Comparison of ENCODE assay signal across 10 mouse cellular contexts in the genomic region with DNA sequence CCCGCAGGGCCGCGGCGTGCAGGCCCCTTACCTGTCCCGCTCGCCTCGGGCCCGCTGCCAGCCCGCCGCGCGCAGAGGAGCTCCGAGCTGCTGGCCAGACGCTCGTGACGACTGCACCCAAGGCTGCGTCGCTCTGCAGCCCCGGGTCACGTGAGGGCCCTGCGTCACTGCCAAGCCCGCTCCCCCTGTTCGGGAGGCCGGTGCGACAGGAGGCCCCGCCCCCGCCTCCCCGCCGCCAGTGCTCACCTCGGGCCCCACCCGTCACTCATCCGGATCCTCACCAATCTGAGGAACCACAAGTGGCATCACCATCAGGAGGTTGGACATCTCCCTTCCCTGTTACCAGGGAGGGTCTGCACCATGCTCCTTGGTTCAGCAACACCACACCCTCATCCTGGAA. TPM values are rescaled to one million over a fixed set of nuclear protein-coding genes. Genes with fewer than 3 reads are reported as not detected.
DNase-seq lines count a peak whose midpoint lies in the region; ATAC-seq lines count a peak whose summit lies in the region.
"Not testable (repeated sequence)": the region's sequence is repeated elsewhere in the genome, so short reads cannot be mapped to it uniquely, and the experiment has no call there.
"Had no signal": no experiment of that assay in that cellular context is flagged by ENCODE, and none has a peak within 500 bp of the region (broad histone marks: within the 10 kb centered on the region; RNA-seq: fewer than 3 reads in every experiment).

Gene Bex2 (minus strand): TSS at position 217 of the 400 bp plus-strand sequence.

- not testable (repeated sequence) for H3K27ac ChIP-seq in embryonic facial prominence, embryonic 13.5 days; heart, embryonic 11.5 days (ENCODE audit: low read depth, low read length); kidney, embryonic 14.5 days (ENCODE audit: low read depth, low read length)

- peak; percentile 4 for DNase-seq in CD4-positive, CD25-positive, alpha-beta regulatory T cell, adult 2 months (ENCODE audit: low read depth, low spot score)
- peak; percentile 29 for DNase-seq in brain, adult 2 months (ENCODE audit: low read depth, low spot score)
- DNase-seq in left cerebral cortex, postnatal 36 days (ENCODE audit: low spot score in 2 of 2): peak in 1 of 2 experiments; percentile 49
- peak; percentile 31 for DNase-seq in right cerebral cortex, postnatal 25 days

- H3K36me3 ChIP-seq in embryonic facial prominence, embryonic 13.5 days; heart, embryonic 11.5 days (ENCODE audit: control insufficient read depth, insufficient read depth, low read length); kidney, embryonic 14.5 days (ENCODE audit: control insufficient read depth, insufficient read depth, low read length): not testable (repeated sequence)

- intact Hi-C loops in left cerebral cortex, postnatal 36 days (cut with DNase I): loop anchor here (5.0 kb wide), 1 partner anchor 39 kb away; no protein-coding TSS in a partner anchor

- peak within 1 kb of the TSS; percentile 41 for H3K4me3 ChIP-seq in embryonic facial prominence, embryonic 13.5 days
- H3K4me3 ChIP-seq in heart, embryonic 11.5 days (ENCODE audit: low read depth, low read length): peak within 1 kb of the TSS; percentile 32
- peak within 1 kb of the TSS; percentile 32 for H3K4me3 ChIP-seq in kidney, embryonic 14.5 days (ENCODE audit: low read length)

- not testable (repeated sequence) for H3K27me3 ChIP-seq in embryonic facial prominence, embryonic 13.5 days; heart, embryonic 11.5 days (ENCODE audit: control insufficient read depth, insufficient read depth, low read length); kidney, embryonic 14.5 days (ENCODE audit: control insufficient read depth, insufficient read depth, low read length)

- WGBS in embryonic facial prominence, embryonic 13.5 days: no CpG with 5 or more reads among the region's 32 CpGs
- no CpG with 5 or more reads among the region's 32 CpGs for WGBS in heart, embryonic 11.5 days (ENCODE audit: insufficient replicate concordance)
- no CpG with 5 or more reads among the region's 32 CpGs for WGBS in kidney, embryonic 14.5 days

- H3K4me2 ChIP-seq in embryonic facial prominence, embryonic 13.5 days: peak within 1 kb of the TSS; percentile 52
- H3K4me2 ChIP-seq in heart, embryonic 11.5 days: peak within 1 kb of the TSS; percentile 59
- H3K4me2 ChIP-seq in kidney, embryonic 14.5 days (replicated peaks; ENCODE audit: low read depth, low read length): peak within 1 kb of the TSS; percentile 35

- ATAC-seq in embryonic facial prominence, embryonic 13.5 days (ENCODE audit: insufficient number of reproducible peaks, insufficient read depth, low FRiP score, low TSS enrichment, low read depth): peak; percentile 96
- peak; percentile 95 for ATAC-seq in heart, embryonic 11.5 days (replicated peaks; ENCODE audit: insufficient number of reproducible peaks, low FRiP score, low TSS enrichment)
- ATAC-seq in kidney, embryonic 14.5 days (ENCODE audit: low FRiP score, low TSS enrichment): peak; percentile 98
- ATAC-seq in megakaryocyte-erythroid progenitor cell, adult 5-6 weeks (replicated peaks; ENCODE audit: low FRiP score, low TSS enrichment, poor library complexity, severe bottlenecking): peak; percentile 99

- peak within 1 kb of the TSS; percentile 16; the same call in 1 of the 2 replicates for H3K9ac ChIP-seq in embryonic facial prominence, embryonic 13.5 days
- H3K9ac ChIP-seq in heart, embryonic 11.5 days (ENCODE audit: low read depth, low read length); kidney, embryonic 14.5 days (ENCODE audit: low read depth, low read length): not testable (repeated sequence)

- not testable (repeated sequence) for H3K9me3 ChIP-seq in embryonic facial prominence, embryonic 13.5 days; heart, embryonic 11.5 days (replicated peaks; ENCODE audit: control insufficient read depth, low read length); kidney, embryonic 14.5 days (ENCODE audit: control insufficient read depth, low read length)

- not testable (repeated sequence) for H3K4me1 ChIP-seq in embryonic facial prominence, embryonic 13.5 days; heart, embryonic 11.5 days (ENCODE audit: control insufficient read depth, insufficient read depth, low read length); kidney, embryonic 14.5 days (ENCODE audit: control insufficient read depth, insufficient read depth, low read length)

RNA-seq across cellular contexts. Expression of gene Bex2, which starts in this region (rescaled TPM):
- polyA plus RNA-seq in embryonic facial prominence, embryonic 13.5 days (2015; fragmentation: Nextera tagmentation; extraction: Ambion mirVana): 140 and 144 TPM in 2 replicates
- 58.7 and 66.7 TPM in 2 replicates for polyA plus RNA-seq in heart, embryonic 11.5 days (2014; fragmentation: Nextera tagmentation; extraction: Ambion mirVana)
- polyA plus RNA-seq in kidney, embryonic 14.5 days (2014; fragmentation: Nextera tagmentation; extraction: Ambion mirVana): 78.7 and 89.3 TPM in 2 replicates
- 100 to 1,000 TPM; 344 to 357 TPM for total RNA-seq in left cerebral cortex, postnatal 36 days (2021)
- 0.72 TPM in 1 of 2 replicates, not detected in the other for total RNA-seq in megakaryocyte-erythroid progenitor cell, adult 5-6 weeks (2014; fragmentation: Nextera tagmentation)
- not detected in 2 replicates for total RNA-seq in megakaryocyte-erythroid progenitor cell, adult 5-6 weeks (2017)
- total RNA-seq: heart, adult 18-20 months; liver, adult 2 months had no signal

Comparison
In these comparisons a context has a peak if more than half of its experiments do, and no peak if none do; other contexts are left out.
1. RNA of gene Bex2 (total RNA-seq): 344 to 357 TPM in left cerebral cortex, postnatal 36 days; 0.72 TPM in megakaryocyte-erythroid progenitor cell, adult 5-6 weeks; every median in the first group is over 100 times any median in the second.
2. Peak in ATAC-seq in megakaryocyte-erythroid progenitor cell, adult 5-6 weeks; RNA of the gene not detected or under 1 TPM.
3. Peak in every context shown above with its lines, with median percentiles within 50 percentile points of each other: ATAC-seq, H3K4me2 ChIP-seq and H3K4me3 ChIP-seq.